Mouse (Mus musculus) E14TG2a.4 (cell line): ENCODE results near the gene Ccdc87.
A peak's percentile ranks its signal among the peaks of the same experiment; 100 is the strongest.
"Not testable (repeated sequence)": the region's sequence is repeated elsewhere in the genome, so short reads cannot be mapped to it uniquely, and the experiment has no call there.

Source experiments
- H3K27me3 ChIP-seq: 2 replicates; pipeline ENCODE4 v1.6.1; 2014; ENCODE audit warnings: low read length, control low read depth; ENCODE audit not compliant: insufficient read depth
- H3K36me3 ChIP-seq: 2 replicates; pipeline ENCODE4 v1.6.1; 2014; ENCODE audit warnings: low read length, control low read depth; ENCODE audit not compliant: insufficient read depth
- H3K4me1 ChIP-seq: replicated peaks from 2 replicates; pipeline ENCODE4 v1.6.1; 2014; ENCODE audit warnings: low read depth, low read length, control low read depth
- H3K4me3 ChIP-seq: replicated peaks from 2 replicates; pipeline ENCODE4 v1.5.1; 2014; ENCODE audit warnings: mild to moderate bottlenecking, low read length
- H3K9me3 ChIP-seq: 2 replicates; pipeline ENCODE4 v1.6.1; 2014; ENCODE audit warnings: low read length, control low read depth
- CTCF ChIP-seq: conservative IDR thresholded peaks from 2 replicates; pipeline ENCODE4 v1.5.1; 2014; ENCODE audit warnings: low read length
- NANOG ChIP-seq: IDR thresholded peaks from 2 replicates; pipeline ENCODE4 v1.6.1; 2014; ENCODE audit warnings: borderline replicate concordance, low read length, mixed read lengths
- POU5F1 ChIP-seq: IDR thresholded peaks from 2 replicates; pipeline ENCODE4 v1.6.1; 2014; ENCODE audit warnings: low read length, borderline replicate concordance

The Ccdc87 gene

DNA sequence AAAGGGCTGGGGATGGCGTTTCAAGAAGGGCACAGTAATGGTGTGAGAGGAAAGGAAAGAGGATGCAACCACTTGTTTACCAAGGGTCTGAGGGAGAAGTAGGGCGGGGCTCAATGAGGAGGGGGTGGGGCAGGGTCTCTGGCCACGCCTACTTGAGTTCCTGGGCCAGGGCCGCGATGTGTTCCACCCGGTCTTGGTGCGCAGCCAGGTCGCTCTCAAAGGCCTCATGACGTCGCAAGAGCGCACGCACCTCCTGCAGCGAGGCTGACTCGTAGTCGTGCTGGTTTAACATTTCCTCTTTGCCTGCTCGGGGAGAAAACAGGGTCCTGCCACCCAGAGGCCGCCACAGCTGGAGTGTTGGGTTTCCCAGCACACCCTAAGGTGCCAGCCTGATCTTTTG, 26.0 kb downstream of the Ccdc87 start:
- peak overlapping the region; percentile 61 for H3K4me3 ChIP-seq
- no peaks in the 10 kb centered on the region for H3K9me3 ChIP-seq
- TF ChIP-seq NANOG (no peak), POU5F1 (no peak), CTCF (no peak)
- H3K36me3 ChIP-seq, result peaks cover 49% of the 10 kb centered on the region
- peaks cover 4% of the 10 kb centered on the region; the same call in 1 of the 2 replicates for H3K27me3 ChIP-seq
- peaks cover 35% of the 10 kb centered on the region for H3K4me1 ChIP-seq

DNA sequence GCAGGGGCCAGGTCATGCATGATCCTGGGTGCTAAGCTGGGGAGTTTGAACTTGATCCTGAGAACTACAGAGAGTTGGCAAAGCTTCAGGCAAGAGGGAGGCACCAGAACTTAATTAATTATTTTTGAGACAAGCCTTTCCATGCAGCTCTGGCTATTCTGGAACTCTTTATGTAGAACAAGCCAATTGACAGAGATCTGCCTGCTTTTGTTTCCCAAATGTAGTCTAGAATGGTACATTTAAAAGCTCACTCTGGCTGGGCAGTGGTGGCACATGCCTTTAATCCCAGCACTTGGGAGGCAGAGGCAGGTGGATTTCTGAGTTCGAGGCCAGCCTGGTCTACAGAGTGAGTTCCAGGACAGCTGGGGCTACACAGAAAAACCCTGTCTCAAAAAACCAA, 35.4 kb downstream of the Ccdc87 start:
- TF ChIP-seq NANOG, result 0 out of 2 replicates have a peak, but pooled peaks have one; percentile 9
- Histone ChIP-seq H3K4me1 (peaks cover 56% of the 10 kb centered on the region), H3K36me3 (peaks cover 30% of the 10 kb centered on the region)
- H3K27me3 ChIP-seq, H3K4me3 ChIP-seq, H3K9me3 ChIP-seq: not testable (repeated sequence)

DNA sequence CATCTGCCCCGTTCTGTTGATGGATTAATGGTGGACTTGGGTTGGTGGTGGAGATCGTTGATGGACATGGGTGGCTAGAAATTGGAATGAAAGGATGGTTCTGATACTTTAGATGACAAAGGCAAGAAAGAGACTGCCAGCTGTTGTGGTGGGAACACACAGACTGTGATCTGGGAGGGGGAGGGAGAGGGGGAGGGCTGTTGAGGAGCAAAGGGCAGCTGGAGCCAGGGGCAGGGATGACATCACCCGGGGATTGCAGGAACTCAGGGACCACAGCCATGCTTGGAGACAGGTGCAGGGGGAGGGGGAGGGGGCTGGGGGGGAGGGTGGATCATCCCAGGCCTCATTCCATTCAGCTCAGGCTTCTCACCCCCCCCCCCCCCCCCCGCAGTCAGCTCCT, 37.1 kb downstream of the Ccdc87 start:
- Histone ChIP-seq H3K4me3 (no peak overlapping the region), H3K9me3 (no peaks in the 10 kb centered on the region), H3K4me1 (peaks cover 70% of the 10 kb centered on the region), H3K36me3 (peaks cover 27% of the 10 kb centered on the region), H3K27me3 (peaks cover 4% of the 10 kb centered on the region; the same call in 1 of the 2 replicates)
- no peak for TF ChIP-seq POU5F1
- no peak for TF ChIP-seq CTCF
- no peak for TF ChIP-seq NANOG

DNA sequence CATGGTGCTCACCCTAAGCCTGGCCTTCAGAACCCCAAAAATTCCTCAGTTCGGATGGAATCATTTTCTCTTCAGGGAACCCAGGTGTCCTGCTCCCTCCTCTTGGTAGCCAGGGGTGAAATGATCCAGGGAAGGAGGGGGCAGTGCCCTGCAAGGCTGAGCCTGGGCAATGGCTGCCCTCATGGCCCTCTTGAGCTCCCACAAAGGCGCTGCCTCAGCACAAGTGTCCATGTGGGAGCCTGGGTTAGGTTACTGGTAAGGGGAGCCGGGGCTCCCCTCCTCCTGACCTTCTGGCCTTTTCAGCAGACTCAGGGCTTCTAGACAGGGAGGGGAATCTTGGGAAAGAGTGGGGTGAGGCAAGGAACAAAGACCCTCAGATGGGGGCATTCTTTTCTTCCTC, 37.6 kb downstream of the Ccdc87 start:
- no peak for TF ChIP-seq CTCF
- Histone ChIP-seq H3K27me3 (peaks cover 4% of the 10 kb centered on the region; the same call in 1 of the 2 replicates), H3K36me3 (peaks cover 27% of the 10 kb centered on the region), H3K9me3 (no peaks in the 10 kb centered on the region), H3K4me1 (peaks cover 70% of the 10 kb centered on the region), H3K4me3 (peak overlapping the region; percentile 98)

DNA sequence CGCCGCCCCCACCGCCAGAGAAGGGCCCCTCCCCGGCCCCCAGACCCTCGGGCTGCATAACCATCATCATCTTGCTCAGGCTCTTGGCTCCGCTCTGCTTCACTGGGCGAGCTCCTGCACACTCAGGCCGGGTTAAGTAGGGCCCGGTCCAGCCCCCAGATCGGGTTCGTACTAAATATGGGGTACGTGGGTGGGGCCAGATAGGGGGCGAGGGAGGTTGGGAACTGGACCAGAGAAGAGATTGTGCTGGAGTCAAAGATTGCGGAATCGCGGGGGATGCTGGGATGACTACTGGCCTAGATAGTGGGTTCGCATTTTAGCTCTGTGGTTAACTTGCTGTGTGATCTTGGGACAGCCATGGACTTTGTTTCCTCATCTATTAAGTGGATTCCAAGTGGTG, 38.6 kb downstream of the Ccdc87 start, which contains the start of gene Actn3:
TSS of gene Actn3 (minus strand) at position 125 of the 400 bp plus-strand sequence.
- Histone ChIP-seq H3K4me1 (peaks cover 67% of the 10 kb centered on the region), H3K9me3 (no peaks in the 10 kb centered on the region), H3K36me3 (peaks cover 28% of the 10 kb centered on the region), H3K27me3 (peaks cover 2% of the 10 kb centered on the region; the same call in 1 of the 2 replicates), H3K4me3 (peak within 1 kb of the TSS; percentile 98)
- no peak for TF ChIP-seq CTCF
- TF ChIP-seq POU5F1, result no peak
- TF ChIP-seq NANOG, result no peak

DNA sequence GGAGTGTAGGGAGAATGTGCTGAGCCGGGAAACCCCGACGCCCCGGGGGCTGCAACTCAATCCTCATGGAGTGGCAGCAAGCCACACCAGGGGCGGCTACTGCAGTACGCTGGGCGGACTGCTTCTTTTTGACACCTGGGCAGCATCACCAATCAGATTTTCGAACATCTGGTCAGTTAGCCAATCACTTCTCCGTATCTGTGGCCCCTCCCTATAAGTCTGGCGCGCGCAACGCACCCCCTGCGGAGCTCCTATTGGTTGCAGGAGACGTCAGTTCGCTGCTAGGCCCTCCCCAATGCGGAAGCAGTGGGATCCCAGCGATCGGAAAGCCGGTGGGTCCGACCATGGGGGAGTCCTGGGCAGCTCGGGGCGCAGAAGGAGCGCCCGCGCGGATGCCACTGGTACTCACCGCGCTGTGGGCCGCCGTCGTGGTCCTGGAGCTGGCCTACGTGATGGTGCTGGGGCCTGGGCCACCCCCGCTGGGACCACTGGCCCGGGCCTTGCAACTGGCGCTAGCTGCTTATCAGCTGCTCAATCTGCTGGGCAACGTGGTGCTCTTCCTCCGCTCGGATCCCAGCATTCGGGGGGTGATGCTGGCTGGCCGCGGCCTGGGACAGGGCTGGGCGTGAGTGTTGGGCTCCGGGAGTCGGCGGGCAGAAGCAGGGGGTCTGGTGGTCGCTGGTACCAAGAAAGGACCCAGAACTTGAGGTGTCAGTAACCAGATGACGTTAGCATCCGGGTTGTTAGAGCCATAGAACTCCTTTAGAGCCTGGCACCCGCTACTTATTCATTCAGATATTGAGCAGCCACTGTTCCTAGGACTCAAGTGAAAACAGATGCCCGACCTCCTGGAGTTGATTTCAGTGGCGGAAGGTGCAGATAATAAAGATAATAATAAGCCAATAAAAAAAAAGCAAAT, 39.5 kb downstream of the Ccdc87 start, which contains the start of gene Zdhhc24:
TSS of gene Zdhhc24 (plus strand) at position 264 of the 919 bp plus-strand sequence.
- H3K9me3 ChIP-seq, result no peaks in the 10 kb centered on the region
- peaks cover 65% of the 10 kb centered on the region for H3K4me1 ChIP-seq
- TF ChIP-seq POU5F1 (no peak), NANOG (no peak), CTCF (no peak)
- H3K36me3 ChIP-seq, result peaks cover 37% of the 10 kb centered on the region
- peaks cover 2% of the 10 kb centered on the region; the same call in 1 of the 2 replicates for H3K27me3 ChIP-seq
- peak within 1 kb of the TSS; percentile 98 for H3K4me3 ChIP-seq

DNA sequence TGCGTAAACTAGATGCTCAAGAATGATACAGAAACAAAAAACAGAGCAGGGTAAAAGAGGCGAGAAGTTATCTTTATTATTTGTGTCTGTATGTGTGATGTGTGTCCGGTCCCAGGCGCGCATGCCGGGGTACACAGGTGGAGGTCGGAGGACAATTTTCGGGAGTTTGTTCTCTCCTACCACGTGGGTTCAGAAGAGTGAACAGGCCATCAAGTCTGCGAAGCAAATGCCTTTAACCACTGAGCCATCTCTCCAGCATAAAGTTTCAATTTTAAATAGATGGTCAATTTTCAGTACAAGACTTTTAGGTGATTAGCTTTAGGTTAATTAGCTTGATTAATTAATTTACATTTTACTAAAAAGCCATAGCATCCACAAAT, 40.1 kb downstream of the Ccdc87 start:
- Histone ChIP-seq H3K4me3 (peak overlapping the region; percentile 98), H3K4me1 (peaks cover 62% of the 10 kb centered on the region), H3K36me3 (peaks cover 42% of the 10 kb centered on the region), H3K27me3 (peaks cover 2% of the 10 kb centered on the region; the same call in 1 of the 2 replicates), H3K9me3 (no peaks in the 10 kb centered on the region)
- TF ChIP-seq POU5F1 (no peak), NANOG (no peak), CTCF (no peak)

DNA sequence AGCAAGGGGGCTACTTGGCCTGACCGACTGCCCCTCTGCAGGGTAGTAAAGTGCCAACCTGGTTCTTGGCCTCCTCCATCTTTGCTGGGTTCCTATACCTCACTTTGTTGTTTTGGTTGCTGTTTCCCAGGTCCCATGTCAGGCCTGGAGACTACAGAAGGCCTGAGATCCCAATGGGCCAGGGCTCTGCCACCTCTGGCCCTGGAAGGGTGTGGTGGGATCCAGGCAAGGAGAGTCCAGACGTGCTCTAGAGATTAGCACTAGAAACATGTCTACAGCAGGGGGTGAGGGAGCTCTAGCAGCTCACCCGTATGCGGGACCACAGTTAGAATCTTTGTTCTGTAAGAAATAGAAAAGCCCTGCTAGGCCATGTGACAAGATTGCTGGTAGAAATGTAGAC, 44.8 kb downstream of the Ccdc87 start:
- no peak overlapping the region for H3K4me3 ChIP-seq
- no peaks in the 10 kb centered on the region for H3K9me3 ChIP-seq
- no peaks in the 10 kb centered on the region for H3K27me3 ChIP-seq
- TF ChIP-seq POU5F1, result no peak
- peaks cover 24% of the 10 kb centered on the region for H3K4me1 ChIP-seq
- H3K36me3 ChIP-seq, result peaks cover 49% of the 10 kb centered on the region
